Mouse (Mus musculus) megakaryocyte, embryonic 14.5 days (primary cell): ENCODE results near the gene Mab21l3.

Source experiments
- FLI1 ChIP-seq: IDR thresholded peaks from 2 replicates; pipeline ENCODE4 v1.6.1; 2012; ENCODE audit warnings: low read length, inconsistent platforms, mixed read lengths
- GATA1 ChIP-seq: IDR thresholded peaks from 3 replicates; pipeline ENCODE4 v1.6.1; 2012; ENCODE audit warnings: mixed read lengths, low read length, inconsistent platforms, borderline replicate concordance

- no peak for TF ChIP-seq GATA1
- TF ChIP-seq FLI1 = no peak
Observed at GRCm38 (mm10) chr3:101827220-101827715, 21.5 kb downstream of the Mab21l3 start.
